Mouse (Mus musculus): Measurements from ENCODE around the gene Ltbp2. TPM values are rescaled to one million over a fixed set of nuclear protein-coding genes. Genes with fewer than 3 reads are reported as not detected.

Ltbp2 gene
- polyA plus RNA-seq, 1 experiment from 2014 or later, result 1.4 TPM

DNA sequence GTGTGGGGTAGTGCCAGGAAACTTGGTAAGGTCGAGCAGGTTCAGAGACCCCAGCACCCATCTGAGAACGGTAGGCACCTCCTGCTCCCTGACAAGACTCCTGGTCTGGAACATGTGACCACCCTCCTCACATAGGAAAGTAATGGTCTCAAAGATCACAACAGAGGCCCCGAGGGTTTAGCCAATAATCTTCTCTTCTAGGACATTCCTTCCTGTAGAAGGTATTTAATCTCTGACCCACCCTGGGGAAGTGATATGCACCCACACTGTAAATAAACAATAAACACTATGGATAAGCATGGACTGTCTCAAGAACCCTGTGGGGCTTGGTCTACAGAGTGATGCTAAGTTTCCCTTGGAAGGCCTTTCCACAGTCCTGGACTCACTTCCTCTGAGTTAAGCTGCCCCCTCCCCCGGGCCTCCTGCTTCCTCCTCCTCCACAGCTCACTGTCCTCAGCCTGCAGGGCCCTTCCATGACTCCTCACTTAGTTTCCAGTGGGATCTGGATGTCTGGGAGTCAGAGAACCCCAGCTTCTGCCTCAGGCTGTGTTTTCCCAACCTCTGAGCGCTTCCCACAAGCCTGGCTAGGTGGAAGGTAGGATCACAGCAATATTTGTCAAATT is 110.1 kb downstream of the Ltbp2 start:
- WGBS, result 80% methylated on average over 5 of the region's 5 CpGs
- Histone ChIP-seq H3K27me3 (ENCODE audit: control insufficient read depth, insufficient read depth, low read length) (no peaks in the 10 kb centered on the region), H3K4me3 (ENCODE audit: low read depth, low read length) (no peak overlapping the region), H3K4me1 (replicated peaks; ENCODE audit: control insufficient read depth, insufficient read depth) (no peaks in the 10 kb centered on the region; the same call in 1 of the 2 replicates), H3K4me2 (replicated peaks; ENCODE audit: low read depth) (no peak overlapping the region), H3K36me3 (ENCODE audit: control insufficient read depth, insufficient read depth, low read length) (peaks cover 11% of the 10 kb centered on the region; the same call in 1 of the 2 replicates), H3K9me3 (ENCODE audit: control insufficient read depth, low read length) (no peaks in the 10 kb centered on the region), H3K9ac (ENCODE audit: low read length) (no peak overlapping the region), H3K27ac (replicated peaks) (no peak overlapping the region)
- no peak for DNase-seq (ENCODE audit: low spot score)
- TF ChIP-seq EP300 (optimal IDR thresholded peaks at IDR 0.05) (no peak), CTCF (IDR thresholded peaks at IDR 0.05; ENCODE audit: low read depth) (no peak)
- no peak for ATAC-seq (ENCODE audit: low FRiP score, low TSS enrichment)

DNA sequence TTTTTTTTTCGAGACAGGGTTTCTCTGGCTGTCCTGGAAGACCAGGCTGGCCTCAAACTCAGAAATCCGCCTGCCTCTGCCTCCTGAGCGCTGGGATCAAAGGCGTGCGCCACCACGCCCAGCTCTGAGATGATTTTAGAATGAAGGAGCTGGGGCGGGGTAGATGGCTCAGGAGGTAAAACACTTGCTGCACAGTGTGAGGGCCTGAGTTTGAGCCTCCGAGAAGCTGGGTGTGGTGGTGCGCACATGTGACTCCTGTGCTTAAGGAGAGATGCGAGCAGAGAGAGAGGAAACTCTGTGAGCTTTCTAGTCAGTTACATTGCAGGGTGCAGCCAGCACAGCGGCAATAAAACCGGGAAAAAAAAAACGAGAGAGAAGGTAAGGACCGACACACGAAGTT is 110.8 kb downstream of the Ltbp2 start:
- Histone ChIP-seq H3K4me3 (ENCODE audit: low read depth, low read length) (no peak overlapping the region), H3K4me2 (replicated peaks; ENCODE audit: low read depth) (no peak overlapping the region), H3K4me1 (replicated peaks; ENCODE audit: control insufficient read depth, insufficient read depth) (no peaks in the 10 kb centered on the region; the same call in 1 of the 2 replicates), H3K27ac (replicated peaks) (no peak overlapping the region), H3K27me3 (ENCODE audit: control insufficient read depth, insufficient read depth, low read length) (no peaks in the 10 kb centered on the region), H3K9ac (ENCODE audit: low read length) (no peak overlapping the region), H3K36me3 (ENCODE audit: control insufficient read depth, insufficient read depth, low read length) (peaks cover 11% of the 10 kb centered on the region; the same call in 1 of the 2 replicates), H3K9me3 (ENCODE audit: control insufficient read depth, low read length) (no peaks in the 10 kb centered on the region)
- no peak for ATAC-seq (ENCODE audit: low FRiP score, low TSS enrichment)
- TF ChIP-seq EP300 (optimal IDR thresholded peaks at IDR 0.05), result no peak
- TF ChIP-seq CTCF (IDR thresholded peaks at IDR 0.05; ENCODE audit: low read depth), result no peak
- DNase-seq (ENCODE audit: low spot score), result no peak
- 92% methylated on average over 15 of the region's 15 CpGs for WGBS

GRCm38 (mm10) chr12:84764756-84765155 is 111.6 kb downstream of the Ltbp2 start:
- Histone ChIP-seq H3K4me3 (ENCODE audit: low read depth, low read length) (no peak overlapping the region), H3K27me3 (ENCODE audit: control insufficient read depth, insufficient read depth, low read length) (no peaks in the 10 kb centered on the region), H3K27ac (replicated peaks) (no peak overlapping the region), H3K36me3 (ENCODE audit: control insufficient read depth, insufficient read depth, low read length) (peaks cover 11% of the 10 kb centered on the region; the same call in 1 of the 2 replicates), H3K9ac (ENCODE audit: low read length) (no peak overlapping the region; the same call in 1 of the 2 replicates), H3K4me2 (replicated peaks; ENCODE audit: low read depth) (no peak overlapping the region), H3K4me1 (replicated peaks; ENCODE audit: control insufficient read depth, insufficient read depth) (no peaks in the 10 kb centered on the region; the same call in 1 of the 2 replicates), H3K9me3 (ENCODE audit: control insufficient read depth, low read length) (no peaks in the 10 kb centered on the region)
- WGBS, result 80% methylated on average over 7 of the region's 7 CpGs
- TF ChIP-seq CTCF (IDR thresholded peaks at IDR 0.05; ENCODE audit: low read depth) (no peak), EP300 (optimal IDR thresholded peaks at IDR 0.05) (no peak)
- ATAC-seq (ENCODE audit: low FRiP score, low TSS enrichment) (no peak), DNase-seq (ENCODE audit: low spot score) (no peak)

GRCm38 (mm10) chr12:84763577-84764218 is 112.6 kb downstream of the Ltbp2 start:
- ATAC-seq (ENCODE audit: low FRiP score, low TSS enrichment) (no peak), DNase-seq (ENCODE audit: low spot score) (no peak)
- 79% methylated on average over 13 of the region's 13 CpGs for WGBS
- H3K4me3 ChIP-seq (ENCODE audit: low read depth, low read length), result no peak overlapping the region
- no peak overlapping the region for H3K4me2 ChIP-seq (replicated peaks; ENCODE audit: low read depth)
- no peak overlapping the region for H3K9ac ChIP-seq (ENCODE audit: low read length)
- no peaks in the 10 kb centered on the region for H3K9me3 ChIP-seq (ENCODE audit: control insufficient read depth, low read length)
- peaks cover 11% of the 10 kb centered on the region; the same call in 1 of the 2 replicates for H3K36me3 ChIP-seq (ENCODE audit: control insufficient read depth, insufficient read depth, low read length)
- no peaks in the 10 kb centered on the region for H3K27me3 ChIP-seq (ENCODE audit: control insufficient read depth, insufficient read depth, low read length)
- H3K4me1 ChIP-seq (replicated peaks; ENCODE audit: control insufficient read depth, insufficient read depth), result no peaks in the 10 kb centered on the region; the same call in 1 of the 2 replicates
- TF ChIP-seq CTCF (IDR thresholded peaks at IDR 0.05; ENCODE audit: low read depth) (no peak), EP300 (optimal IDR thresholded peaks at IDR 0.05) (no peak)
- H3K27ac ChIP-seq (replicated peaks), result no peak overlapping the region

DNA sequence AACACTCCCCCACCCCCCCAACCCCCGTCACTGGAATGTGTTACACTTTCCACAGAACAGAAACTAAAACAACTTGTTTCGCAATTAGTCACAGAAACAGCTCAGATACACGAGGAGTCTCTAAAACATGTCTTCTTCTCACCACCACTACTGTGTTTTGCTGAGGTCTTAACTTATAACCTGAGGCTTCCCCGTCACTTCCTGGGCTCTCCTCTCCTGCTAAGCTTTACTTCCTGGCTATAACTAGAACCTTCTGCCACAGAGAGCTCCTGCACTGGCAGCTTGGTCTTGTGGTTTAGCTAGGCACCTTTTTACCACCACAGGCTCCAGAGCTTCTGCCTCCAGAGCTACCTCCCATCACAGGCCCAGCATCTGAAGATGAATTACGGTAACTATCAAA is 113.8 kb downstream of the Ltbp2 start:
- DNase-seq (ENCODE audit: low spot score), result no peak
- H3K4me1 ChIP-seq (replicated peaks; ENCODE audit: control insufficient read depth, insufficient read depth), result no peaks in the 10 kb centered on the region; the same call in 1 of the 2 replicates
- no peak overlapping the region for H3K9ac ChIP-seq (ENCODE audit: low read length)
- peaks cover 11% of the 10 kb centered on the region; the same call in 1 of the 2 replicates for H3K36me3 ChIP-seq (ENCODE audit: control insufficient read depth, insufficient read depth, low read length)
- no peaks in the 10 kb centered on the region for H3K9me3 ChIP-seq (ENCODE audit: control insufficient read depth, low read length)
- ATAC-seq (ENCODE audit: low FRiP score, low TSS enrichment), result no peak
- 74% methylated on average over 5 of the region's 5 CpGs for WGBS
- no peak overlapping the region for H3K4me3 ChIP-seq (ENCODE audit: low read depth, low read length)
- H3K4me2 ChIP-seq (replicated peaks; ENCODE audit: low read depth), result no peak overlapping the region
- TF ChIP-seq CTCF (IDR thresholded peaks at IDR 0.05; ENCODE audit: low read depth) (no peak), EP300 (optimal IDR thresholded peaks at IDR 0.05) (no peak)
- no peak overlapping the region for H3K27ac ChIP-seq (replicated peaks)
- no peaks in the 10 kb centered on the region for H3K27me3 ChIP-seq (ENCODE audit: control insufficient read depth, insufficient read depth, low read length)

DNA sequence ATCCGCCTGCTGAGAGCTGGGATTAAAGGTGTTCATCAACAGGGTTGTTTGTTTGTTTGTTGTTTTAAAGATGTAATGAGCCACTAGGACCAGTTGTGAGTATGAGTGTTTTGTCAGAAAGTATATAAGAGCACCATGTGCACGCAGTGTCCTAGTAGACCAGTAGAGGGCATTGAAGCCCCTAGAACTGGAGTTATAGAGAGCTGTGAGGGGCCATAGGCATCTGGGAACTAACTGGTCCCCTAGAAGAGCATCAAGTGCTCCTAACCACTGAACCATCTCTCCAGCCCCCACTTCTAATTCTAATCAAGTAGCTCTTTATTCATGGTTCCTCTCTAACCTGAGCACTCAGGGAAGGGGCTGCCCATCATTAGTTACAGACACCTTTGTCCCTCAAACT is 117.3 kb downstream of the Ltbp2 start:
- no peak overlapping the region for H3K4me2 ChIP-seq (replicated peaks; ENCODE audit: low read depth)
- no peak overlapping the region for H3K27ac ChIP-seq (replicated peaks)
- WGBS, result 78% methylated on average over 2 of the region's 2 CpGs
- no peaks in the 10 kb centered on the region for H3K9me3 ChIP-seq (ENCODE audit: control insufficient read depth, low read length)
- H3K36me3 ChIP-seq (ENCODE audit: control insufficient read depth, insufficient read depth, low read length), result peaks cover 5% of the 10 kb centered on the region; the same call in 1 of the 2 replicates
- DNase-seq (ENCODE audit: low spot score), result no peak
- no peak overlapping the region for H3K9ac ChIP-seq (ENCODE audit: low read length)
- H3K4me1 ChIP-seq (replicated peaks; ENCODE audit: control insufficient read depth, insufficient read depth), result no peaks in the 10 kb centered on the region
- TF ChIP-seq CTCF (IDR thresholded peaks at IDR 0.05; ENCODE audit: low read depth), result peak; percentile 63
- no peak for TF ChIP-seq EP300 (optimal IDR thresholded peaks at IDR 0.05)
- no peak overlapping the region for H3K4me3 ChIP-seq (ENCODE audit: low read depth, low read length)
- ATAC-seq (ENCODE audit: low FRiP score, low TSS enrichment), result no peak
- H3K27me3 ChIP-seq (ENCODE audit: control insufficient read depth, insufficient read depth, low read length), result no peaks in the 10 kb centered on the region
